Mouse (Mus musculus) T-helper 17 cell (primary cell): Measurements from ENCODE around the gene Nln.

Source experiments
- in situ Hi-C, 2 experiments: fragments of 300-600 bp; cut with MboI, MseI; formaldehyde crosslinking; loops; 1 replicate in 1 of 2; 2 replicates in 1 of 2; pipeline ENCODE4 v1.15.1; 2025; ENCODE audit warnings: high pct_unique_total_duplicates in 2 of 2

Gene Nln

DNA sequence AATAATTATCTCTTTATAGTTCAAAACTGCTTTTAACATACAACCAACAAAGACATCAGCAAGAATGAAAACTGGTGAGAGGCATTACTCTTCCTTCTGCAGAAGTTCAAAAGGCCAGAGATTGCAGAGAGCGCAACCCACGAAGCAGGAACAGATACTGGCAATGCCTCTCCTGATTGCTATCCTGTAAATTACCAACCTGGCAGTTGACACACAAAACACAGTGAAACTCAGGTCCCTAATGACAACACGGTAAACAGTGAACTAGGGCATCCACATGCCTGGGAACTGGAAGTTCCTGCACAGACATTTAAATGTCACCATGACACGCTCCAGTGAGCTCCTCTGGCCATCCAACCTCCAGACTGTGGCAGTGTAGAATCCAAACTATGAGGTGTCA is 65.1 kb downstream of the Nln start:
- in situ Hi-C loops: no loop called here

GRCm38 (mm10) chr13:104042738-104043137 is 66.7 kb downstream of the Nln start:
- in situ Hi-C loops: no loop called here

DNA sequence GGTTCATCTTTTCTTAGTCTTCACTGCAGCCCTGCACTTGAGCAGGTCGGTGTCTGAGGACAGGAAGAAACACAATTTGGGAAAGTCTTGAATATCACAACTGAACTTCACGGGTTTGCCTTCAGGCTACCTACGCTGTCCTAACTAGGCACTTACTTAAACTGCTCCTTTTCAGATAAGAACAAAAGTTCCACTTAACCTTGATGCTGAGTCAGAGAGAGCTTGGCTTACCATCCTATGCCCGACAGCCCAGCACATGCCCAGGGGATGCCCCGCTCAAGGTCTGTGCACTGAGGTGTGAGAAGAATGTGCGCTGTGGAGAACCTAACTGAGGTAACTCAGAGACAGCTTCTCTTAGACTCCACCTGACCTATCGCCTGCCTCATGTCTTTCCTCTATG is 67.9 kb downstream of the Nln start:
- in situ Hi-C loops: no loop called here

DNA sequence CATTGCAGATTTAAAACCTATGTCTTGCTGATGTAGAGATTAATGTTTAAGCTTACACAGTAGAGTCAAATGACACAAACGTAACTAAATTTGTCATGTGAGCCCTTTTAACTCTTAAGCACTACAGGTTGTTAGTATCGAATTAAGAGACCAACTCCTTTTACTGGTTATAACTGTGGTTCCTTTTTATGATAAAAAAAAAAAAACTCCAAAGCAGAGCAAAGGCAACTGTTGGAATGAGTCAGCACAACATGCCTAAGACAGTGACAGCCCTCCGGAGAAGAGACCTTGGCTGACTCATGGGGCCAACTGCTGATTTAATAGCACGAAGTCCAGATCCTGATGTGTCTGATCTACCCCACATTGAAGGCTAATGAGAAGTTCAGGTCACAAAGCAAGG is 68.5 kb downstream of the Nln start:
- in situ Hi-C loops: no loop called here

DNA sequence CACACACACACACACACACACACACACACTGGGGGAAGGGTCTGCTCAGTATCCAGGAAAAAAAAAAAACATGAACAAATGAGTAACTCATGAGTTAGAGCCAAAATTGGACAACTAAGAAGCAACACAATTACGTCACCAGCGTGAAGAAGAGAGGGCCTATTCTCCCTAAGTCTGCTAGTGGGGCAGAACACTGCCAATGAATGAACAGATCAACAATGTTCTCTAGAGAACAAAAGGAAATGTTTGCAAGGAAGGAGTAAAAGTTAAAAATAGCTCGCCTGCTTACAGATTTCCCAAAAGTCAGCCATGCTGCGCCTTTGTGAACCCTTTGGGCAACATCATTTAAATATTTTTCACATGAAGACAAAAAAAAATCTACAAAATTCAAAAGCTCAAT is 69.6 kb downstream of the Nln start:
- in situ Hi-C loops: no loop called here

GRCm38 (mm10) chr13:104038891-104039290 is 70.5 kb downstream of the Nln start:
- in situ Hi-C loops: no loop called here

- in situ Hi-C loops: no loop called here
Measured at GRCm38 (mm10) chr13:104038358-104038757, 71.1 kb downstream of the Nln start.

DNA sequence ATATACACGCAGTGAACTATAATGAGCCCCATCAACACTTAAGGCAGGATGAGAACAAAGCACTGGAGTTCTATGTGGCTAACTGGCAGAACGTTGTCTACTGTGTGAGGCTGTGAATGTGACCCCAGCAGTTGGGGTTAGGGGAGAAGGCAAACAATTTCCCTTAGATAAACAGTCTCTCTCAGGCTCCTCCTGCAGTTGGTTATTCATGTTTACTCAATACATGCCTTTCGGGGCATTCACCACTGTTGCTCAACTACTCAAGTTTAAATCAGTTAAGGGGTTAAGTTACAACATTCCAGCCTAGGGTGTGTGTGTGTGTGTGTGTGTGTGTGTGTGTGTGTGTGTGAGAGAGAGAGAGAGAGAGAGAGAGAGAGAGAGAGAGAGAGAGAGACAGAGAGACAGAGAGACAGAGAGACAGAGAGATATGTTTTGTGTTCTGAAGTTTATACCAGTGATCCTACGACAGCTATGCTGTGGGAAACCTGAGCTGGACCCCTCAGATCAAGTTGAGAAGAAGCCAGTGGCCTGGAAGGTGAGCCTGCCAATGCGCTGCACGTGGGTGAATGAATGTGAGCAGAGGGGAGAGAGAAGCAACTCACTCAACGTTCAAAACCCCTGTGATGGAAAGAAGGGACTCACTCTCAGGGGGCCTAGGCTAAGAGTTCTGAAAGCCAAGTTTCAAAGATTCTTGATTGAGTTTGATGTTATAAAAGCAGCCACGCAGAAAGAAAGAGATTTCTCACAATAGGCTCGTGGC is 71.7 kb downstream of the Nln start:
- in situ Hi-C loops: no loop called here

- in situ Hi-C loops: no loop called here
Measured at GRCm38 (mm10) chr13:104036494-104037290, 72.7 kb downstream of the Nln start.

DNA sequence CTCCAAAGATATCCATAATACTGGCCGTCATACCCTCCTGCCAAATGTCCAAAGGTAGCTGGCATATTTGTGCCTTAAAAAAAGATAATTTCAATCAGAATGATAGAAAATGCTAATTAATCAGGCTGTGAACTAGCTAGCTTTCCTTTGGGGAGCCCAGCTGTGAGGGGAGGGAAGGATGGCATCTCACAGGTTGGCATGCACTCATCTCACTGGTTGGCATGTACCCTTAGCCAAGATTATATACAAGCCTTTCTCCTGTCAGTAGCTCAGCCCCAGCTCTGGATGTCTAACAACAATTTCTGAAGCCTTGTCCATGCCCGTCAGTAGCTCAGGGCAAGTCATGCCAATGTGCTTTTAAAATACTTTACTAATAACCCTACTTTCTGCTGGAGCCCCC is 73.8 kb downstream of the Nln start:
- in situ Hi-C loops: no loop called here

DNA sequence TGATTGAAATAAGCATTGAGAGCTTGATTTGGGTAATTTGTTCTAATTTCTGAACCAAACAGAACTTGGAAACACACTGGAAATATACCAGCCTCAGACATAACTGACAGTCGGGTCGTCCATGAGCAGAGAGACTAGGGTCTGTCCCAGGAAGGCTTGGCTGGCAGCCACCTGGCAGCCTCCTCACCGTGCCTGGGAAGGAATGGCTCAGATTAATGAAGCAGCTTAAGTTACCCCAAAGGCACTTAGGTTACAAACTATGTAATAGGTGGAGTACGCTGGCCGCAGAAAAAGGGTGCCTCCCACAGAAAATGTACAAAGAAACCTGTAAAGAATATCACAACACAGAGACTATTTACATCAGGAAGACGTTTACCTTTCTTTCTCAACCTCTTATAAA is 74.6 kb downstream of the Nln start:
- in situ Hi-C loops: loop anchor here in 1 of 2 experiments (5.0 kb wide), 1 partner anchor 238 kb away; no protein-coding TSS in a partner anchor

- in situ Hi-C loops: loop anchor here in 1 of 2 experiments (5.0 kb wide), 1 partner anchor 235 kb away; no protein-coding TSS in a partner anchor
Measured at GRCm38 (mm10) chr13:104032620-104033133, 76.7 kb downstream of the Nln start.

DNA sequence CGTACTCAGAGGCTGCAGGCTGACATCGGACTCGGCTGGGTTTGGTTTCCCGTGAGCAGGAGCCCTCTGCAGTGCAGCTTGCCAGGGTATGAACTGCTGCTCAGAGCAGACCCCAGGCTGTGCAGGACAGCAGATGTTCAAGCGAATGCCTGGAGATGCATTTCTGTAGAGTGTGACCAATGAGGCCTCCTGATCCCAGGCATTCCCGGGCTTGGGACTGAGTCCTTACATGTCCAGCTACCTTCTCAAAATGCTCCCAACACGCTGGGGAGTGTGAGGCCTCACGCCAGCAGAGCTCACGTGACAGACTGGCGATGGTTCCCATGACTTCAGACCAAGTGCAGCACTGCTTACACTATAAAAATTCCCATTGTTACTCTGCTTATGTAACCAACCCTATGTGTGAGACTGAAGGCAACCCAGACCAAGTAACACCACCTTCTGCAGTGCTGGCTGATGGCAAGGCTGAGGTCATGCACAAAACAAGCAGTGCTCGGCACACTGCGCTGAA is 77.5 kb downstream of the Nln start:
- in situ Hi-C loops: loop anchor here in 1 of 2 experiments (5.0 kb wide), 1 partner anchor 235 kb away; no protein-coding TSS in a partner anchor

GRCm38 (mm10) chr13:104030956-104031355 is 78.5 kb downstream of the Nln start:
- in situ Hi-C loops: loop anchor here in 1 of 2 experiments (5.0 kb wide), 1 partner anchor 234 kb away; no protein-coding TSS in a partner anchor

- in situ Hi-C loops: no loop called here
Measured at GRCm38 (mm10) chr13:104029511-104029910, 79.9 kb downstream of the Nln start.

DNA sequence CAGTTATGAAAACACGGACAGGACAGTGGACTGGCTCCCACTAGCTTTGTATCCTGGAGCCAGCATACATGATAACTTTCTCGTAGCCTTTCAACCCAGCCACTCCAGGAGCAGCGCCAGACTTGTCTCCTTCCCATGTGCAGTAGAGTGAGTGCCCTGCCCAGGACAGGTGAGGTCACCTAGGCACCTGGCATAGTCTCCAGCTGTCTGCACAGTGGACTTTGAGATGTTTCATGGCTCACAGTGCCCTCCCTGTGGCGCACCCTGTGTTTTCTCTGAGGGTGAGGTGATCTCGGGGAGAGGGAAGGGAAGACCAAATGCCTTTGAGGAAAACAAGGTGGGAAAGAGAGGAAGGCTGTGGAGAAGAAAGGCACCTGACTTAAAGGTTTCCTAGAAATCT is 80.3 kb downstream of the Nln start:
- in situ Hi-C loops: no loop called here

- in situ Hi-C loops: no loop called here
Measured at GRCm38 (mm10) chr13:104026525-104026924, 82.9 kb downstream of the Nln start.

GRCm38 (mm10) chr13:104025710-104025995 is 83.8 kb downstream of the Nln start:
- in situ Hi-C loops: no loop called here

GRCm38 (mm10) chr13:104024856-104025709 is 84.3 kb downstream of the Nln start:
- in situ Hi-C loops: no loop called here

- in situ Hi-C loops: no loop called here
Measured at GRCm38 (mm10) chr13:104024275-104024674, 85.1 kb downstream of the Nln start.

- in situ Hi-C loops: no loop called here
Measured at GRCm38 (mm10) chr13:104023356-104023911, 86.0 kb downstream of the Nln start.
